Mouse (Mus musculus): ENCODE measurements around the gene Myh3. TPM values are rescaled to one million over a fixed set of nuclear protein-coding genes. Genes with fewer than 3 reads are reported as not detected.

The Myh3 gene
- polyA plus RNA-seq, 2 experiments from 2014 or later, result 0.12 to 0.23 TPM

DNA sequence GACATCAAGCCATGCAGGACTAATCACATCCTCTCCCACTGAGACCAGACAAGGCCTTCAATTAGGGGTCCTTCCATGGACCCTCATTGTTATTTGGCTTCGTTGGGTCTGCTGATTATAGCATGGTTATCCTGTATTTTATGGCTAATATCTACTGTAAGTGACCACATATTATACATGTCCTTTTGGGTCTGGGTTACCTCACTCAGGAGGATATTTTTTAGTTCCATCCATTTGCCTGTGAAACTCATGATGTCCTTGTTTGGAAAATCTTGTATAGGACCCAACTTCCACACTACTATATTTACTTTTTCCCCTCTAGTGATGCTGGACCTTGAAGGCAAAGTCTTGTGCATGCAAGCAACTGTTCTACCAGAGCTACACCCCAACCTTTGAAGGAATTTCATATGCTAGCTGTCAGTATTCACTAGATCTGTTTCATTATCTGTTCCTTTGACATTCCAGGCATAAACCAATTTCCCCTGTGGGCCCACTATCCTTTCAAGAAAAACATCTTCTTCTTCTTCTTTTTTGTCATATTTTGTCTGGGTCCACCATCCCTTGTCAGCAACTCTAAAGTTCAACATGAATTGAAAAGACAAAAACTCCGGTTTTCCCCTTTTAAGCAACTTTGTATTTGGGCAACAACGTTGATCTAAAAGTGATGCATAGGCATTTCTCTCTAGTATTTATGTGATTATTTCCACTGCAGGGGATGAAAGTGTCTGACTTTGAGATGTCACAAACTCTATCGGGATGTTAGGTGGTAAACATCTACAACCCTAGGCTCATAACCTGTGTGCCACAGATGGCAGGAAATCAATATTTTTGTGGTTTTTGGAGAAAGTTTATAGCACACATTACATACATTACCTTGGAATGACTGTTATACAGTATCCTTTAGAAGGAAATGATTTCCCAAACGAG, 67.6 kb downstream of the Myh3 start:
- ATAC-seq, result no peak

DNA sequence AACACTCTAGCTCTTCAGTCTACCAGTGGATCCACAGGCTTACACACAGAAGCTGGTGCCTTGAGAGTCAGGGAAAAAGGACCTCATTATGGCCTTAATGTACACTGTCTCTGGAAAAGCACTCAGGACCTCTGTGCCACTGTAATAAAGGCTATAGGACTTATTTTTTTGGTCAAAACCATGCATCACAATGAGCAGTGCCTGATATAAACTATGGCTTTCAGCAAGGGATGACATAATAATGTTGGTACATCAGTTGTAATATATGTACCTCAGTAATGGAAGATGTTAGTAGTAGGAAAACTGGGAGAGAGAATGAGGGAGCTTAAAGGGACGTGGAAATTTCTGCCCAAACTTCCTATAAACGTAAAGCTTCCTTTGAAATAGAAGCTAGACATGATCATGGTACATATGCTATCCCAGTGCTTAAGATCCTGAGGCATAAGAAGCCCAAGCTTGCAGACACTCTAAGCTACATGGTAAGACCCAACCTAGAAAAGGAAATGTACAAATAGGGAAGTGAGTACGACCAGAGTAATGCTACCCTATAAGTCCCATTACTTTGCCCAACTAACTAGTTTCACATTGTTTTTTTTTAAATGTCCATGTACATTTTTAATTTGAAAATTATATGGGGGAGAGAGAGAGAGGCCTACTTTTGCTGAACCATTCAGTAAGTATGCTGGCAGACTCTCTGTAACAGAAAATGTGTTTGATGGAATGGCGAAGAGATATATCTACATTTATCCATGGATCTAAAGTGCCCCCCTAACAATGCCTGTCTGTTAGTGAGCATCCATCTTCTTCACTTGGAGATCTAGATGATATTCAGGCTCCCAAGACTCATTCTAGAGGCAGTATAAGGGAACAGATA, 68.5 kb downstream of the Myh3 start:
- ATAC-seq, result no peak

GRCm38 (mm10) chr11:67147283-67147921, 69.3 kb downstream of the Myh3 start:
- no peak for ATAC-seq

- ATAC-seq, result no peak
These were observed 70.3 kb downstream of the Myh3 start for GRCm38 (mm10) chr11:67148286-67149012.

DNA sequence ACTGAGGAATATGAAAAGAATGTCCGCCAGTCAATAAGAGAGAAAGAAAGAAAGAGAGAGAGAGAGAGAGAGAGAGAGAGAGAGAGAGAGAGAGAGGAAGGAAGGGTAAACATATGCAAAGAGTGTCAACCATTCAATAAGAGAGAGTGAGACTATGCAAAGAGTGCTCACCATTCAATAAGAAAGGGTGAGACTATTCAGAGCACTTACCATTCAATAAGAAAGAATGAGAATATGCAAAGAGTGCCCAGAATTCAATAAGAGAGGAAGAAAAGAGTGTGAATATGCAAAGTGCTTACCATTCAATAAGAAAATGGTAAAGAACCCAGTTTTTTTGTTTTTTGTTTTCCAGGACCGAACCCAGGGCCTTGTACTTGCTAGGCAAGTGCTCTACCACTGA, 72.1 kb downstream of the Myh3 start:
- ATAC-seq, result no peak

DNA sequence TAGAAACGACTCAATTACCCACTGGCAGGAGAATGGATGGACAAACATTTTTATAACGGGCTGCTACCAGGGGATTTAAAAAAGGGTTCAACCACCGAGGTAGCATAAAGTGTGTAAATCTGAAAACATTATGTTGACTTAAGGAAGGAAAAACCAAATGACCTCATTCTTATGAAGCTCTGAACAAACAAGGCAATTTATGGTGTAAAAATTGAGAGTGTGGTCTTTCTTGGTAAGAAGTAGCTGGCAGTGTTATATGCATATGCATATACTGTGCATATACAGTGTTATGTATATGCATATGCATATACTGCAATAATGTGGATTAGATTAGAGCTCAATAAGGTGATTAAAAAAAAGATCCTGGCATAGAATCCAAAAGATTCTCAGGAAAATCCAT, 73.1 kb downstream of the Myh3 start:
- no peak for ATAC-seq

Other genes starting within 250 kb of the Myh3 start
- gene Pirt, start 166.3 kb upstream of the Myh3 start, polyA plus RNA-seq (2017; shearing (Covaris generic)), result not detected
- gene Tmem238l, start 121.7 kb upstream of the Myh3 start, polyA plus RNA-seq (2017; shearing (Covaris generic)), result not detected
- gene Tmem220, start 53.1 kb upstream of the Myh3 start, polyA plus RNA-seq (2017; shearing (Covaris generic)), result 1 to 10 TPM; 1.6 to 1.9 TPM
- 10 to 100 TPM; 58.5 to 63.8 TPM for gene Adprm, start 25.7 kb upstream of the Myh3 start, polyA plus RNA-seq (2017; shearing (Covaris generic))
- gene Sco1, start 25.6 kb upstream of the Myh3 start, polyA plus RNA-seq (2017; shearing (Covaris generic)), result 1 to 10 TPM; 6.6 to 9.4 TPM
- not detected for gene Myh2, start 92.7 kb downstream of the Myh3 start, polyA plus RNA-seq (2017; shearing (Covaris generic))
- gene Myh1, start 121.8 kb downstream of the Myh3 start, polyA plus RNA-seq (2017; shearing (Covaris generic)), result not detected
- gene Myh4, start 159.7 kb downstream of the Myh3 start, polyA plus RNA-seq (2017; shearing (Covaris generic)), result not detected
- not detected for gene Myh8, start 198.8 kb downstream of the Myh3 start, polyA plus RNA-seq (2017; shearing (Covaris generic))
- gene Myh13, start 243.4 kb downstream of the Myh3 start, polyA plus RNA-seq (2017; shearing (Covaris generic)), result not detected